Comparison of ENCODE assay signal across 14 mouse cellular contexts in the genomic region with DNA sequence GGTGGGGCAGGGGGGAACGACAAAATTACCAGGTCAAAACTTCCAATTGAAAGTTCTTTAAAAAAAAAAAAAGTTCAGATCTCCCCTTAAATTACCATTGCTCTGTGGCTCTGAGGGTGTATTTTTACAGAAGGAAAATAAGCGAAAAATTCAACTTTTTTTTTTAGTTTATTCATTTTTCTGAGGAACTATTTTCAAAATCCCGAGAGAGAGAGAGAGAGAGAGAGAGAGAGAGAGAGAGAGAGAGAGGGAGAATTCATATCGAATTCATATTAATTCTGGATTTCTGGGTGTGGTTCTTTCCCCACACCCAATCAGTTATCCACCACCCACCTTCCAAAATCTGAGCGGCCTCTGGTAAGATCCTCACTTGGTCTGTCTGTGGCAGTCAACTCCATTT. TPM values are rescaled to one million over a fixed set of nuclear protein-coding genes. Genes with fewer than 3 reads are reported as not detected.
"Had no signal": no experiment of that assay in that cellular context is flagged by ENCODE, and none has a peak within 500 bp of the region (broad histone marks: within the 10 kb centered on the region; RNA-seq: fewer than 3 reads in every experiment).

No protein-coding gene starts in this region.

- H3K9me3 ChIP-seq: kidney, embryonic 15.5 days; limb, embryonic 10.5 days; liver, embryonic 15.5 days; midbrain, embryonic 12.5 days had no signal

- H3K4me3 ChIP-seq: left cerebral cortex, adult 2 months; liver, embryonic 15.5 days had no signal

- ATAC-seq: lung, postnatal 0 days; midbrain, embryonic 16.5 days had no signal

- H3K36me3 ChIP-seq: kidney, embryonic 15.5 days; limb, embryonic 10.5 days; liver, embryonic 15.5 days; midbrain, embryonic 12.5 days had no signal

- H3K27ac ChIP-seq: kidney, embryonic 15.5 days; left cerebral cortex, adult 2 months; limb, embryonic 10.5 days; liver, embryonic 15.5 days; midbrain, embryonic 12.5 days had no signal

- DNase-seq: kidney, postnatal 14 days; lung, adult 2 months; lung, postnatal 36 days; right cerebral cortex, postnatal 14 days; thymus, postnatal 4 days had no signal

- H3K9ac ChIP-seq: kidney, embryonic 15.5 days; liver, embryonic 15.5 days had no signal

RNA-seq across cellular contexts. Expression of gene Hmx3, which starts 2.2 kb away (rescaled TPM):
- polyA plus RNA-seq: kidney, embryonic 15.5 days; limb, embryonic 10.5 days; liver, embryonic 11.5 days; liver, embryonic 15.5 days; lung, adult 2 months; lung, postnatal 0 days; spleen, adult 2 months had no signal

RNA-seq across cellular contexts. Expression of gene Hmx2, which starts 3.7 kb away (rescaled TPM):
- polyA plus RNA-seq: limb, embryonic 10.5 days; liver, embryonic 11.5 days; liver, embryonic 15.5 days; lung, adult 2 months; lung, postnatal 0 days; spleen, adult 2 months had no signal
